ENCODE assay signal across 8 mouse cellular contexts in genomic region chr17:35697429-35697758, GRCm38 (mm10). TPM values are rescaled to one million over a fixed set of nuclear protein-coding genes. Genes with fewer than 3 reads are reported as not detected.
DNase-seq lines count a peak whose midpoint lies in the region; ATAC-seq and TF ChIP-seq lines count a peak whose summit lies in the region.

No protein-coding gene starts in this region.

- no peak for DNase-seq in kidney, adult 2 months
- no peak for DNase-seq in kidney, postnatal 14 days
- no peak for DNase-seq in embryonic facial prominence, embryonic 10.5 days (ENCODE audit: low spot score)
- DNase-seq in hindbrain, embryonic 10.5 days (ENCODE audit: low spot score), result no peak
- no peak for DNase-seq in cerebellum, adult 18-20 months
- no peak for DNase-seq in cerebellum, adult 11 months

- H3K36me3 ChIP-seq in kidney, adult 2 months (ENCODE audit: control insufficient read depth, insufficient read depth, low read length), result no peaks in the 10 kb centered on the region; the same call in 1 of the 2 replicates
- peaks cover 33% of the 10 kb centered on the region for H3K36me3 ChIP-seq in embryonic facial prominence, embryonic 10.5 days (replicated peaks)
- peaks cover 54% of the 10 kb centered on the region for H3K36me3 ChIP-seq in hindbrain, embryonic 10.5 days
- H3K36me3 ChIP-seq in midbrain, embryonic 15.5 days (replicated peaks), result peaks cover 15% of the 10 kb centered on the region

- no peaks in the 10 kb centered on the region for H3K27me3 ChIP-seq in kidney, adult 2 months (replicated peaks; ENCODE audit: control insufficient read depth, insufficient read depth, low read length)
- H3K27me3 ChIP-seq in embryonic facial prominence, embryonic 10.5 days (replicated peaks; ENCODE audit: low read depth, poor library complexity, severe bottlenecking), result peaks cover 58% of the 10 kb centered on the region
- H3K27me3 ChIP-seq in hindbrain, embryonic 10.5 days (ENCODE audit: insufficient read depth, poor library complexity, severe bottlenecking), result peaks cover 11% of the 10 kb centered on the region; the same call in 1 of the 2 replicates
- H3K27me3 ChIP-seq in midbrain, embryonic 15.5 days (replicated peaks), result no peaks in the 10 kb centered on the region

- no peak for TF ChIP-seq POLR2A in kidney, adult 2 months (IDR thresholded peaks at IDR 0.05; ENCODE audit: low read depth, low read length)

- H3K9me3 ChIP-seq in embryonic facial prominence, embryonic 10.5 days, result peaks cover 7% of the 10 kb centered on the region
- peaks cover 7% of the 10 kb centered on the region for H3K9me3 ChIP-seq in hindbrain, embryonic 10.5 days
- no peaks in the 10 kb centered on the region for H3K9me3 ChIP-seq in midbrain, embryonic 15.5 days

- peak overlapping the region; percentile 33 for H3K9ac ChIP-seq in midbrain, embryonic 15.5 days

- peaks cover 22% of the 10 kb centered on the region for H3K4me1 ChIP-seq in kidney, adult 2 months (ENCODE audit: control insufficient read depth, insufficient read depth, low read length)
- peaks cover 54% of the 10 kb centered on the region for H3K4me1 ChIP-seq in embryonic facial prominence, embryonic 10.5 days
- peaks cover 53% of the 10 kb centered on the region for H3K4me1 ChIP-seq in hindbrain, embryonic 10.5 days (replicated peaks)
- H3K4me1 ChIP-seq in midbrain, embryonic 15.5 days, result peaks cover 39% of the 10 kb centered on the region

- H3K4me3 ChIP-seq in kidney, adult 2 months (ENCODE audit: insufficient read depth, low read depth, low read length), result no peak overlapping the region
- peak overlapping the region; percentile 54 for H3K4me3 ChIP-seq in embryonic facial prominence, embryonic 10.5 days
- H3K4me3 ChIP-seq in hindbrain, embryonic 10.5 days, result peak overlapping the region; percentile 52
- peak overlapping the region; percentile 33 for H3K4me3 ChIP-seq in midbrain, embryonic 15.5 days

- TF ChIP-seq CTCF in kidney, adult 2 months (conservative IDR thresholded peaks at IDR 0.05; ENCODE audit: insufficient read depth, insufficient read length, low read depth, low read length), result no peak

- peak; percentile 27; the same call in 1 of the 2 replicates for ATAC-seq in midbrain, embryonic 15.5 days (replicated peaks)
- ATAC-seq in erythroid progenitor cell, adult 5-6 weeks (replicated peaks; ENCODE audit: low FRiP score, poor library complexity, severe bottlenecking), result no peak

- H3K27ac ChIP-seq in kidney, adult 2 months (ENCODE audit: insufficient read depth, low read depth, low read length), result peak overlapping the region; percentile 57; the same call in 1 of the 2 replicates
- peak overlapping the region; percentile 87 for H3K27ac ChIP-seq in embryonic facial prominence, embryonic 10.5 days (replicated peaks)
- H3K27ac ChIP-seq in hindbrain, embryonic 10.5 days, result peak overlapping the region; percentile 99
- peak overlapping the region; percentile 99 for H3K27ac ChIP-seq in midbrain, embryonic 15.5 days

- peak overlapping the region; percentile 86 for H3K4me2 ChIP-seq in midbrain, embryonic 15.5 days

- 30% methylated on average over 1 of the region's 1 CpGs for WGBS in kidney, adult 2 months
- WGBS in embryonic facial prominence, embryonic 10.5 days, result 18% methylated on average over 1 of the region's 1 CpGs
- 26% methylated on average over 1 of the region's 1 CpGs for WGBS in hindbrain, embryonic 10.5 days
- 0% methylated on average over 1 of the region's 1 CpGs for WGBS in midbrain, embryonic 15.5 days

RNA-seq across cellular contexts. Expression of gene Ddr1, which starts 7.0 kb away (rescaled TPM):
- polyA plus RNA-seq in kidney, adult 2 months (2012; rRNA removed), result 91.2 and 109 TPM in 2 replicates
- 49.1 and 65.3 TPM in 2 replicates for polyA plus RNA-seq in embryonic facial prominence, embryonic 10.5 days (2016; fragmentation: Nextera tagmentation; extraction: Ambion mirVana)
- 134 and 184 TPM in 2 replicates for polyA plus RNA-seq in hindbrain, embryonic 10.5 days (2016; fragmentation: Nextera tagmentation; extraction: Ambion mirVana)
- 107 and 118 TPM in 2 replicates for polyA plus RNA-seq in midbrain, embryonic 15.5 days (2015; fragmentation: Nextera tagmentation; extraction: Ambion mirVana)
- total RNA-seq in erythroid progenitor cell, adult 5-6 weeks (2015; ENCODE audit: low replicate concordance), result not detected in 2 replicates
- total RNA-seq in erythroid progenitor cell, adult 5-6 weeks (2017; ENCODE audit: low replicate concordance), result 0.26 TPM in 1 of 2 replicates, not detected in the other

RNA-seq across cellular contexts. Expression of gene Gtf2h4, which starts 23.9 kb away (rescaled TPM):
- polyA plus RNA-seq in kidney, adult 2 months (2012; rRNA removed), result 28.7 and 29.1 TPM in 2 replicates
- 57.6 and 61.4 TPM in 2 replicates for polyA plus RNA-seq in embryonic facial prominence, embryonic 10.5 days (2016; fragmentation: Nextera tagmentation; extraction: Ambion mirVana)
- 45.7 and 56.5 TPM in 2 replicates for polyA plus RNA-seq in hindbrain, embryonic 10.5 days (2016; fragmentation: Nextera tagmentation; extraction: Ambion mirVana)
- polyA plus RNA-seq in midbrain, embryonic 15.5 days (2015; fragmentation: Nextera tagmentation; extraction: Ambion mirVana), result 27.6 and 29.5 TPM in 2 replicates
- 1.1 and 2.5 TPM in 2 replicates for total RNA-seq in erythroid progenitor cell, adult 5-6 weeks (2015; ENCODE audit: low replicate concordance)
- total RNA-seq in erythroid progenitor cell, adult 5-6 weeks (2017; ENCODE audit: low replicate concordance), result 3.6 and 6.3 TPM in 2 replicates

RNA-seq across cellular contexts. Expression of gene Vars2, which starts 30.0 kb away (rescaled TPM):
- 21.5 and 31.3 TPM in 2 replicates for polyA plus RNA-seq in kidney, adult 2 months (2012; rRNA removed)
- polyA plus RNA-seq in embryonic facial prominence, embryonic 10.5 days (2016; fragmentation: Nextera tagmentation; extraction: Ambion mirVana), result 19.9 and 22.0 TPM in 2 replicates
- 16.7 and 17.4 TPM in 2 replicates for polyA plus RNA-seq in hindbrain, embryonic 10.5 days (2016; fragmentation: Nextera tagmentation; extraction: Ambion mirVana)
- 16.3 and 16.5 TPM in 2 replicates for polyA plus RNA-seq in midbrain, embryonic 15.5 days (2015; fragmentation: Nextera tagmentation; extraction: Ambion mirVana)
- 2.5 TPM in 1 of 2 replicates, not detected in the other for total RNA-seq in erythroid progenitor cell, adult 5-6 weeks (2015; ENCODE audit: low replicate concordance)
- 0.23 and 0.77 TPM in 2 replicates for total RNA-seq in erythroid progenitor cell, adult 5-6 weeks (2017; ENCODE audit: low replicate concordance)

RNA-seq across cellular contexts. Expression of gene Mucl3, which starts 53.9 kb away (rescaled TPM):
- polyA plus RNA-seq in kidney, adult 2 months (2012; rRNA removed), result not detected in 2 replicates
- 0.20 and 0.24 TPM in 2 replicates for polyA plus RNA-seq in embryonic facial prominence, embryonic 10.5 days (2016; fragmentation: Nextera tagmentation; extraction: Ambion mirVana)
- 0.08 and 0.10 TPM in 2 replicates for polyA plus RNA-seq in hindbrain, embryonic 10.5 days (2016; fragmentation: Nextera tagmentation; extraction: Ambion mirVana)
- not detected in 2 replicates for polyA plus RNA-seq in midbrain, embryonic 15.5 days (2015; fragmentation: Nextera tagmentation; extraction: Ambion mirVana)
- total RNA-seq in erythroid progenitor cell, adult 5-6 weeks (2015; ENCODE audit: low replicate concordance), result not detected in 2 replicates
- not detected in 2 replicates for total RNA-seq in erythroid progenitor cell, adult 5-6 weeks (2017; ENCODE audit: low replicate concordance)
